Mouse (Mus musculus) erythroid progenitor cell, adult 5-6 weeks (primary cell): ENCODE data around the gene Rnf38. TPM values are rescaled to one million over a fixed set of nuclear protein-coding genes. Genes with fewer than 3 reads are reported as not detected.

Experiments used
- ATAC-seq: replicated peaks from 2 replicates; pipeline ENCODE4 v1.8.0; 2016; ENCODE audit warnings: moderate number of reproducible peaks, mild to moderate bottlenecking, moderate TSS enrichment, inconsistent platforms; ENCODE audit not compliant: poor library complexity, low FRiP score, severe bottlenecking
- total RNA-seq, 2 experiments: library from RNA; stranded (forward) in 1 of 2; stranded (reverse) in 1 of 2; fragments of 150-400 nt in 1 of 2; fragments of 186-747, 209-891 nt in 1 of 2; gene quantifications; 2 replicates each; pipeline versions ENCODE4 v1.2.3 to v1.2.4; 2015 to 2017; ENCODE audit warnings: low replicate concordance in 2 of 2

The Rnf38 gene
- total RNA-seq, 2 experiments from 2014 or later, result 102 to 171 TPM

DNA sequence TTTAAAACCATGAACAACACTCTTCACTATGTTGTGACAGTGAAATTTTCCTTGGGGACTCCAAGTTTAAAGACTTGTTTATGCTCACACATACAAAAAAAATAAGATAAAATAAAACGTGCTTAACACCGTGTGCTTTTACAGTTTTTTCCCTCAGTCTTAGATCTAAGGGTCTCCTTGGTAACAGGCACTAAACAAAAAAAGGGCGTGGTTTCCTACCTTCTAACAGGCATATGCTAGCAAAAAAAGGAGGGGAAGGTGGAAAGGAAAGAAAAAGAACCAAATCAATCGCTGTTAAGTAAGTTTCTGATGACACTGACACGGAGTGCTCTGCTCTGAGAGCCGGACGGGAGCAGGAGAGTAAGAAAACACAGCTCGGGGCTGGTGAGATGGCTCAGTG lies 73.8 kb downstream of the Rnf38 start:
- ATAC-seq, result no peak

DNA sequence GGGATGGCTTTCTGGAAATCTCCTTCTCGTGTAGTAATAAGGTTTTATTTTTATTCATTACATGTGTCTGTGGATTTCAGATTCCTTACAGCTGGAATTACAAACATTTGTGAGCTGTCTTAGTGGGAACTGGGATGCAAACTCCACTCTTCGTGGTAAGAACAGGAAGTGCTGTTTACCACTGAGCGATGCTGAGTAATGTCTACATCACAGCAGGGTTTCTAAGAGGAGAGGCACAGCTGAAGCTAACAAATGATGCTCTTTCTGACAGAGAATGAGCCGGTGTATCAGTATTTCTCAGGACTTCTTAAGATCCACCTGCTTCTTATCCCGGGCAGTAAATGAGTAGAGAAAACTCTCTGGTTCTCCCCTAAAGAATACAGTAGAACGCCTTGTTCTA lies 77.1 kb downstream of the Rnf38 start:
- ATAC-seq, result no peak

- ATAC-seq, result peak; percentile 86
These were observed 78.7 kb downstream of the Rnf38 start for GRCm38 (mm10) chr4:44154884-44155283.

DNA sequence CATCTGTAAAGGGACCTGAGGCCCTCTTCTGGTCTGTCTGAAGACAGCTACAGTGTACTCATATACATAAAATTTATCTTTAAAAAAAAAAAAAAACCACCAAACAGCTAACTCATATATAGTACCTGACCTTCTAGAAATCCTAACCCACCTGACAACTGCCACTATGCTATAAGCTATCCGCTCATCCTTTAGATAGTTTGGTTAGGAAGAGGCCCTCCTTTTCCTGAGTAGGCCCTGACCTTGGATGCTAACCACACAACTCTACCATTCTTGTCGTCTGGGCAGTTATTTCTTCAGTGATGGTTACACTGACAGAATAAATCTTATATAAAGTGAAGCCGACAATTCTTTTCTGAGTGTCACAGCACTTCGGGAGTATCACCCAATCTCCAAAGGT lies 80.7 kb downstream of the Rnf38 start:
- no peak for ATAC-seq

DNA sequence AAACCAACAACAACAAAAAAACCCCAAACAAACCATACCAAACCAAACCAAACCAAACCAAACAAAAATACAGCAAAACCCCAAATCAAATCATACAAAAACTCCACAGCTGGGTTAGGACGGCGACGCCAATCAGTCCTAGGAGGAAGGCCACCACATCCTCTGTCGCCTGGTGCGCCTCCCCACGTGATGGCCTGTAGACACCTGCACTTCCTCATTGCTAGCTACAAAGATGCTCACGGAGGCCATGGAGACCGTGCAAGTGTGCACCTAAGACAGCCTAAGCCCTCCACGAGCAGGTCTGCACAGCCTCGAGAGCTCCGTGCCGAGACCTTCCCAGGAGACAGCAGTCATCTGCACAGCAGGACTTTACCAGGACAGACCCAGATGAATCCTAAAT lies 106.8 kb downstream of the Rnf38 start:
- ATAC-seq, result no peak

DNA sequence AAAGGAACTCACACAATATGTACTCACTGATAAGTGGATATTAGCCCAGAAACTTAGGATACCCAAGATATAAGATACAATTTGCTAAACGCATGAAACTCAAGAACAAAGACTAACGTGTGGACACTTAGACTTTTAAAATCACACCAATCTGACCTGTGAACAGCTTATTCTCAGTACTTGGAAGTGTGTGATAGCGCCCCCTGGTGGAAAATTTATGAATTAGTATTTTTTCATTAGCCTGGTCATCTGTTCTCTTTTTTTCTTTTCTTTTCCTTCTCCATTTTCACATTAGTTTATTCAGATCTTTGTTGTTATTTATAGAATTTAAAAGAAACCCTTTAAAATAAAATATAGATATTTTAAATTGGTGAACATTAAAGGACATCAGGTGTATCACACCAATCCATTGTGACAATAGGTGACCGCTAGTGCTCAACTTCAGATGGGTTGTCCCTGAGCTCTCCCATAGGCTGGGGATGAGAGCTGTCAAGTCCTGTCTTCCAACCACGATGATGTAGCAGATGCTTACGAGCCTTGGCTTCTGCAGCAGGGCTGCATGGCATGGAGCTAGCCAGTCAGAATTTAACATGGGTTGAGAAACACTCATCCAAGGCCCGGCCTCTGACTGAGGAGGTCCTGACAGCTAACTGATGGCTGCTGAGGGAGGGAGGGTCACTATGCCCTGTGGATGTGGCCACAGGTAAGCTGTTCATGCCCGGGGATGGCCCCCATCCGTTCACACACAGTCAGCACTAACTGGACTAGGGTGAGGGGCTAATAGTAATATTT lies 114.0 kb downstream of the Rnf38 start:
- ATAC-seq, result no peak

DNA sequence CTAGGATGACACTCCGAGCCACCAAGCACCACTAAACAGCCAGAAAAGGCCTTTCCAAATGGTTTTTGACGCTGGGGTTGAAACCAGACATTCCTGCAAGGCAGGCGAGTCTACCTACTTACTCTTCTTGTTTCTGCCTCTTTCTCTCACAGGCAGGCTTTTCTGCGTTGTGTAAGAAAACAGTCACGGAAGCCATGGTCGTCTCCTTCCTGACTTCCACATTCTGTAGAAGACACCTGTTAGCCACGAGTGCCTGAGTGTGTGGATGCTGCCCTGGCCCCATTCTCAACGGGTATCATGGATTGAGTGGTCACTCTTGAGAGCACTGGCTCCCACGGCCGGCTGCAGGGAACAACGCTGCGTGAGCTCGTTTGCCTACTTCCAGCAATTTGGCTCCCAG lies 118.5 kb downstream of the Rnf38 start:
- ATAC-seq, result no peak

- no peak for ATAC-seq
These were observed 120.0 kb downstream of the Rnf38 start for GRCm38 (mm10) chr4:44113393-44114138.

DNA sequence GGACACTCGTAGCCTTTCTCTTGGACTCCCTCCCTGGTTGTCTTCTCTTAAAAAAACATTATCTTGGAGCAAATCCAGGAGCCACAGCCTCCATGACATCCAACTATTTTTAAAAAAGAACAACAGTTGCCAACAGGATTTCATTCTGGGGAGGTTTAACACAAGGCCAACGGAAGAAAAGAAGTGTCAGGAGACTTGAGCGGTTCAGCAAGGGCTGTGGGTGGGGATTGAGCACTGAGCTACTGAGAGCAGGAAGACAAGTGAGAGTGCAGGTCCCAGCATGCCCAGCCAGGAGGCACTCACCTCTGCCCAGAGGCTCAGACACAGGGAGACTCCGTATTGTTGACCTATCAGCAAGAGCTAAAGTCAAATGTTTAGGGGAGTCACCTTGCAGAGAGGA lies 120.8 kb downstream of the Rnf38 start:
- no peak for ATAC-seq

GRCm38 (mm10) chr4:44110771-44111170 lies 122.8 kb downstream of the Rnf38 start:
- no peak for ATAC-seq

GRCm38 (mm10) chr4:44108297-44108696 lies 125.3 kb downstream of the Rnf38 start:
- ATAC-seq, result no peak

DNA sequence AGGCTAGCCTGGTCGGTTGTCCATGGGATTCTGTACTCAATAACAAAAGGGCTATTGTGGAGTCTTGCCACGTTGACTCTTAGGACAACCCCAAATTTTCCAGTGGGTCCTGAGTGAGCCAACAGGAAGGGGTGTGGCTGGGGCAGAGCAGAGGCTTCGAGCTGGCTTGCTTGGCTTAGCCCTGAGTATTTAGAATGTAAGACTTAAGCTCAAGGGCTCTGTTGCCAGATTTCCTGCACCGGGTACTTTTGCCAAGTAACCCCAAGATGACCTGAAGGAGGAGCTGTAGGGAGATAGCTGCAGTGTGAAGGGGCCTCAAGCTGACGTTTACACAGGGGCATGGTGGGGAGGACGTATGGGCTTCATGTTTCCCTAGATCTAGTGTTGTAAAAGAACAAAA lies 126.2 kb downstream of the Rnf38 start:
- ATAC-seq, result no peak

GRCm38 (mm10) chr4:44106297-44106821 lies 127.2 kb downstream of the Rnf38 start:
- no peak for ATAC-seq

DNA sequence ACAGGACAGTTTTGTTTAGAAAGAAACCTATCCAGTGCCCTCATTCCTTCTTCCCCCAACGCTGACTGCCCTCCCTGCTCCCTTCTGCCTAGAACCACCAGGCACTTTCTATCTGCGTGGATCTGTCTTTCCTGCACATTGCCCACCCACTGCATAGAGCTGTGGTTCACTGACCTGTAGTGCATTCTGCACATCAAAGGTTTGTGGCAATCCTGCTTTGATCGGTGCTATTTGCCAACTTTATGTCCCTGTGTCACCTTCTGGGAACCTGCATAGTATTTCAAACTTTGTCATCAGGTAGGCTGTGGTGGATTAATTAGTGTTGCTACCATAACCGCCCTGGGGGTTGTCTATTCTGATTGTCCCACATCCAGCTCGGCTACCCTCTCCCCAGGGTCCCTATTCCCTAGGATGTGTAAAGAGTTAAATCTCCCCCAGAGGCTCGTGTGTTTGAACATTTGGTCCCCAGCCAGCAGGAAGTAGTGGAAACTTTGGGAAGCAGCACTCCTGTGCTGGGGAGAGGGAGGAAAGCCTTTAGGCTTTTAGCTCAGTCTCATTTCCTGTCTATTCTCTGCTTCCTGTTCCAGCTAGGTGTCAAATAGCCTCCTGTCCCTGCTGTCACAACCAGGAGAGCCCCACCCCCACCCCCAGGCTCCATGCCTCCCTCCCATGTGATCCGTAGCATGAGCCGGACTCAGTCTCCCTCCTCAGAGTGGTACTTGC lies 129.2 kb downstream of the Rnf38 start:
- ATAC-seq, result no peak

DNA sequence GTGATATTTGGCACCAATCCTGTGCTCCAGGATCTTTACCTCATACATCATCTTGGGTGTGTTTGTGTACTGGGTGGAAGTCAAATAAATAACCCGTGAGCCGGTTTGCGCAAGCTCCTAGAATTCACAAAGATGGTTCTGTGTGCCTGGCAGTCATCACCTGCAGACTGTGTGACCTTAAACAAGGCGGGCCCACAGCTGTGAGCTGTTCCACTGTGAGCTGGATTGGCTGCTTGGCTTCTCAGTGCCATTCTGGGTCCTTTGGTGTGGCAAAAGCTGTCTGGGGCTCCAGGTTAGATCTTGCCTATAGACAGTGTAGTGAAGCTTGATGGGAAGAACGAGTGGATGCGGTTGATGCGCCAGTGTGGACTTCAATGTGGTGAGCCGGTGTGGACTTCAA lies 130.0 kb downstream of the Rnf38 start:
- ATAC-seq, result no peak

DNA sequence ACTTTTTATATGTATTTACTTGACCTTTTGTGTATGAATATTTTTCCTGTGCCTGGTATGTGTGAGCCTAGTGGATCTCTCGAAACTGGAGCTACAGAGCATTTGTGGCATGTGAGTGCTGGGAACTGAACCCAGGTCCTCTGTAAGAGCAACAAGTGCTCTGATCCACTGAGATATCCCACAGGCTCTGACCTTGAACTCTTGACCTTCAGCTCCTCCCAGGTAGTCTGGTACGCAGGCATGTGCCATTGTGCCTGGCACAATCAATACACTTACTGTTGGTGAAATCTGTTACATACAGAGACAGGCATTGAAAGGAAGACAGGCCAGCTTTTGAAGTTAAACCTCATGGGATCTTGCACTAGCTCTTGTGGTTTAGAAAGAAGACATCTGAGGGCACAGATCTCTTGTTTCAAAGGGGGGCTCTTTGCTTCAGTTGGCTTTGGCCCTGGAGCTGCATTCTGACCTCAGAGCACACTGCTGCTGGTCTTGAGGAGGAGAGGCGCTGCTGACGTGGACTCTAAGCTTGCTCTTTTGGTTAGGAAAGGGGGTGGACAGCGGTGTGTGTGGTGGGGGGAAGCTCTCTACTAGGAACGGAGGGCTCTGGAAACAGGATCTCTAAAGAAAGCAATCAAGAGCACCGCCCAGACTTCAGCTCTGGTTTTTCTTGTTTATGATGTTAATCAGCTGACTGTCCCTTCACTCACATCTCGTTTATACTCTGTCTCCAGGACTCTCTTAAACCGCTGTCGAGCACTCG lies 135.8 kb downstream of the Rnf38 start:
- no peak for ATAC-seq

DNA sequence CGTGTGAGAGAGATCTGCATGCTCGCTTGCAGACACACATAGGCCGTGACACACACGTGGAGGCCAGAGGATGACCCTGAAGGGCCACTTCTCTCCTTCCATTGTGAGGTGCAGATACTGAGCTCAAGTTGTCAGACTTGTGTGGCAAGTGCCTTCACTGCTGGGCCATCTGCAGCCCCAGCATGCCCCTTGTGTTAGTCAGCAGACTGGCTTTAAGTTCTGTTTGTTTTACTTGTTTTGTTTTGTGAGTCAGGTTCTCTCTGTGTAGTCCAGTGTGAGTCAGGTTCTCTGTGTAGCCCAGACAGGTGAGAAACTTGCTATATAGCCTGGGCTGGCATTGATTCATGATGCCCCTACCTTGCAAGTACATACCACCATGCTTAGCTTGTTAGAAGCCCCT lies 139.1 kb downstream of the Rnf38 start:
- ATAC-seq, result no peak

GRCm38 (mm10) chr4:44092359-44092758 lies 141.2 kb downstream of the Rnf38 start:
- ATAC-seq, result peak; percentile 65

DNA sequence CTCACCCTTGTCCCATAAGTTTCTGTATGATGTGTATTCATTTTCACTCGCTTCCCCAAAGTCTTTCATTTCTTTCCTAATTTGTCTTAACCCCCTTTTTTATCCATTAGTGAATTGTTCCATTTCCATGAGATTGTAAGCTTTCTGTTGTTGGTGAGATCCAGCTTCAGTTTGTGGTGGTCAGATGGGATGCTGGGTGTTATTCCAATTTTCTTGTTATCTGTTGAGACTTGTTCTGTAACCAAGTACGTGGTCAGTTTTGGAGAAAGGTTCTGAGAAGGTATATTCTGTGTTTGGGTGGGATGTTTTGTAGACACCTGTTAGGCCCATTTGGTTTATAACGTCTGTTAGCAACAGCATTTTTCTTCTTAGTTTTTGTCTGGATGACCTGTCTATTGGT lies 148.0 kb downstream of the Rnf38 start:
- ATAC-seq, result no peak
